Mouse (Mus musculus) liver, embryonic 14 days (tissue): ENCODE data around the gene Duxf3. TPM values are rescaled to one million over a fixed set of nuclear protein-coding genes. Genes with fewer than 3 reads are reported as not detected.

ENCODE experiments used
- polyA plus RNA-seq: library from polyadenylated mRNA; depleted of rRNA; stranded (reverse); fragments of >200 nt; gene quantifications from 2 replicates; pipeline ENCODE4 v1.2.3, GENCODE M21; 2012; rRNA removed

Duxf3 gene
- not detected in 2 replicates for polyA plus RNA-seq

DNA sequence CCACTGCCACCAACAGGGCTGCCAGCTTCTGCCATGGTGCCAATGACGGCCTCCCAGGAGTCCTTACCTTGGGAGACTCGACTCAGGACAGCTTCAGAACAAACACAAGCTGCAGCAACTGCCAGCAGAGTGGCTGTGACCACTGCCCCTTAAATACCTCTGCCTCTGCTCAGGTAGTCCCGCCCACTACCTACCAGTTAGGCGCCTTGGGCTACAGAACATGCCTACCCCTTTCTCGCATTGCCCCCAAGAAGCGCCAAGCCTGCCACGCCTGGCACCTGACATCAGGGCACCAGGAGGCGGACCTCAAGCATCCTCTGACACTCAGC lies at the start of gene Duxf3:
Gene Duxf3 (minus strand): TSS at position 35 of the 329 bp plus-strand sequence.

DNA sequence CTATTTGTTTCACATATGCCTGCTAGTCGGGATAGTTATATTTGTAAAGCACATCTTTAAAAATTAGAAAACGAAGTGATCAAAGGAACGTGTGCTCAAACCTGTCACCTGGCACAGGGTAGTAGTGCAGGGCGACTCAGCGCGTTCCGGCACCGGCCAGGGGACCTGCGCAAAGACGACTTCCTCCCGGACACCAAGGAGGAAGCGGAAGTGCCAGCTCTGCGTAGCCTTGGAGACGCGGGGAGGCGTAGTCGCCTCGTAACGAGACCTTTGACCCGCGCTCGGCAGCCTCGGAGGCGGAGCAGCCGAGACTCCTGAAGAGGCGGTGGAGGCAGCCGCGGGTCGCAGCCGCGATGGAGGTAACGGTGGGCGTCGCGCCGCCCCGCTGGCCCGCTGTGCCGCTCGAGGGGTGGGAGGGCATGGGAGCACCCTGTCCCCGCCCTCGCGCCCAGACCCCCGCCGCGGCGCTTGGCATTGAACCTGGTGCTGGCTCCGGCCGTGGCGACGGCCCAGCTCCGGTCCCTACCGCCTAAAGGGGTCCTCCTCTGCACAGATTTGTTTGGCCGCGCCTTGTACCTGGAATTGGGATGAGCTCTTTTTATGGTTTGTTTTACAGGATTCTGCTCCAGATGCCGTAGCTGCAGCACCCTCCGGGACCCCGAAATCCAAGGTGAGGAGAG lies 22.9 kb upstream of the Duxf3 start, which contains the start of gene Gcc2:
Gene Gcc2 (plus strand): TSS at position 285 of the 680 bp plus-strand sequence.

DNA sequence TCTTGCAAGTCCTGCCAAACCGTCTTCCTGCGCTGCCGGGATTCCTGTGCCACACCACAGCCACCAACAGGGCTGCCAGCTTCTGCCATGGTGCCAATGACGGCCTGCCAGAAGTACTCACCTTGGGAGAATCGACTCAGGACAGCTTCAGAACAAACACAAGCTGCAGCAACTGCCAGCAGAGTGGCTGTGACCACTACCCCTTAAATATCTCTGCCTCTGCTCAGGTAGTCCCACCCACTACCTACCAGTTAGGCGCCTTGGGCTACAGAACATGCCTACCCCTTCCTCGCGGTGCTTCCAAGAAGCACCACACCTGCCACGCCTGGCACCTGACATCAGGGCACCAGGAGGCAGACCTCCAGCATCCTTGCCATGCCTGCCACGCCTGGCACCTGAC lies 4.1 kb upstream of the Duxf3 start, which contains the start of gene Gm4981:
Gene Gm4981 (minus strand): TSS at position 89 of the 400 bp plus-strand sequence.

DNA sequence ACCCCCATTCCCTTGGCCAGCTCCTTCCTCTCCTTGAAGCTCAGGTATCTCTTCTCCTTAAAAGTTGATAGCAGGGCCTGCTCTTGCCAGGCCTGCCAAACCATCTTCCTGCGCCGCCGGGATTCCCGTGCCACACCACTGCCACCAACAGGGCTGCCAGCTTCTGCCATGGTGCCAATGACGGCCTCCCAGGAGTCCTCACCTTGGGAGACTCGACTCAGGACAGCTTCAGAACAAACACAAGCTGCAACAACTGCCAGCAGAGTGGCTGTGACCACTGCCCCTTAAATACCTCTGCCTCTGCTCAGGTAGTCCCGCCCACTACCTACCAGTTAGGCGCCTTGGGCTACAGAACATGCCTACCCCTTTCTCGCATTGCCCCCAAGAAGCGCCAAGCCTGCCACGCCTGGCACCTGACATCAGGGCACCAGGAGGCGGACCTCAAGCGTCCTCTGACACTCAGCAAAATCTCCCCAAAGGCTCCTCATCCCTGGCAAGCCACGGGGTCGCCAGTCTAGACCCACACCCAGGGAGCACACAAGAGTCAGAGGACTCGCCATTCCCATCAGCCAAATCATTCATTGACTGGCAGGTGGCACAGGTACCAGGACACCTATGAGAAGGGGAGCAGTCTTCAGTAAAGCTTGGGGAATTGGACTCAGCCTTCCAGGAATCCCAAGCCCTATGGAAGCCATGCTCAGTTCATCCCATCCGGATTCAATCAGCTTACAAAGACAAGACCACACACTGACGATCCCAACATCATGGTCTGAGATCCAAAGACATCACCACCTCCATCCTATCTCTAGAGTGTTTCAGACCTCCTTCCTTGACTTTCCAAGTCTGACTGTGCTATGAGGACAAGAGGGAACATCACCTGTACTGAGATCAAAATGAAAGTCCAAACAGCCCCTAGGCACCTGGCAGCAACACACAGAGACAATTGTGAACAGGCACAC lies 7.4 kb downstream of the Duxf3 start, which contains the start of gene AW822073:
Gene AW822073 (minus strand): TSS at position 104 of the 959 bp plus-strand sequence.

Other genes with a start within 250 kb of the Duxf3 start
- not detected in 2 replicates for gene AW822073, start 7.7 kb downstream of the Duxf3 start, polyA plus RNA-seq
- not detected in 2 replicates for gene Gm4981, start 4.0 kb upstream of the Duxf3 start, polyA plus RNA-seq
- 9.4 and 9.7 TPM in 2 replicates for gene Gcc2, start 22.8 kb upstream of the Duxf3 start, polyA plus RNA-seq
- 22.5 and 24.4 TPM in 2 replicates for gene Lims1, start 90.8 kb upstream of the Duxf3 start, polyA plus RNA-seq
- gene Ranbp2, start 214.2 kb upstream of the Duxf3 start, polyA plus RNA-seq = 12.1 and 14.7 TPM in 2 replicates